ENCODE assay signal across 12 mouse cellular contexts in genomic region chr6:97276366-97276765, GRCm38 (mm10). TPM values are rescaled to one million over a fixed set of nuclear protein-coding genes. Genes with fewer than 3 reads are reported as not detected.
DNase-seq lines count a peak whose midpoint lies in the region; ATAC-seq and TF ChIP-seq lines count a peak whose summit lies in the region.
"Had no signal": no experiment of that assay in that cellular context is flagged by ENCODE, and none has a peak within 500 bp of the region (broad histone marks: within the 10 kb centered on the region; RNA-seq: fewer than 3 reads in every experiment).

No protein-coding gene starts in this region.

- no peak for ATAC-seq in midbrain, postnatal 0 days (ENCODE audit: low FRiP score)

- H3K4me1 ChIP-seq in midbrain, postnatal 0 days (ENCODE audit: insufficient read depth, low read length): no peaks in the 10 kb centered on the region; the same call in 1 of the 2 replicates

- H3K27ac ChIP-seq in midbrain, postnatal 0 days (ENCODE audit: low read depth, low read length): no peak overlapping the region

- no peaks in the 10 kb centered on the region for H3K36me3 ChIP-seq in midbrain, postnatal 0 days (ENCODE audit: insufficient read depth, low read length)

- TF ChIP-seq CTCF in midbrain, postnatal 0 days (IDR thresholded peaks at IDR 0.05): no peak

- H3K4me3 ChIP-seq in midbrain, postnatal 0 days (ENCODE audit: low read depth, low read length): no peak overlapping the region

- DNase-seq in cerebellum, postnatal 10 days: peak; percentile 46 to 52
- no peak for DNase-seq in cerebellum, postnatal 25 days
- DNase-seq in lung, adult 18-20 months: peak; percentile 54 to 72
- DNase-seq in lung, postnatal 4 days: no peak
- DNase-seq in heart, postnatal 14 days: peak; percentile 47 to 67
- peak; percentile 57 for DNase-seq in midbrain, postnatal 0 days (ENCODE audit: low spot score)
- DNase-seq in left cerebral cortex, postnatal 25 days (ENCODE audit: low spot score in 2 of 2): no peak
- no peak for DNase-seq in left cerebral cortex, adult 8-10 months (ENCODE audit: low spot score in 2 of 2)
- DNase-seq: adrenal gland, adult 8-10 months had no signal

- no peak overlapping the region for H3K4me2 ChIP-seq in midbrain, postnatal 0 days (ENCODE audit: low read depth, low read length, poor library complexity, severe bottlenecking)

- H3K9me3 ChIP-seq in midbrain, postnatal 0 days (ENCODE audit: low read length): no peaks in the 10 kb centered on the region

- 31% methylated on average over 4 of the region's 4 CpGs for WGBS in midbrain, postnatal 0 days

- peaks cover 3% of the 10 kb centered on the region; the same call in 1 of the 2 replicates for H3K27me3 ChIP-seq in midbrain, postnatal 0 days (ENCODE audit: insufficient read depth, low read length)

- H3K9ac ChIP-seq in midbrain, postnatal 0 days (replicated peaks; ENCODE audit: low read length, poor library complexity, severe bottlenecking): no peak overlapping the region

- intact Hi-C loops in heart, postnatal 14 days (cut with DNase I): loop anchor here (5.0 kb wide), 1 partner anchor 466 kb away; no protein-coding TSS in a partner anchor
- intact Hi-C loops in left cerebral cortex, postnatal 25 days (cut with DNase I): loop anchor here (5.0 to 10.0 kb wide), 2 partner anchors 461 to 718 kb away; no protein-coding TSS in a partner anchor

RNA-seq across cellular contexts. Expression of gene Lmod3, which starts 23.8 kb away (rescaled TPM):
- total RNA-seq in heart, postnatal 14 days (2021): 10 to 100 TPM; 50.2 to 55.6 TPM
- total RNA-seq in midbrain, postnatal 0 days (2014; rRNA removed): not detected in 2 replicates
- polyA plus RNA-seq in midbrain, postnatal 0 days (2015; fragmentation: Nextera tagmentation; extraction: Ambion mirVana): not detected in 2 replicates
- total RNA-seq in left cerebral cortex, postnatal 25 days (2021): not detected
- total RNA-seq in left cerebral cortex, adult 8-10 months (2022): under 1 TPM in 2 of 4 experiments, not detected in 2; 0.27 to 0.33 TPM
- total RNA-seq: layer of hippocampus, postnatal 25 days; monocyte, adult 5-6 weeks had no signal
- polyA plus RNA-seq: stomach, embryonic 14.5 days had no signal

Comparison
In these comparisons a context has a peak if more than half of its experiments do, and no peak if none do; other contexts are left out.
1. DNase-seq: peak in cerebellum, postnatal 10 days (2 of 2), lung, adult 18-20 months (2 of 2), heart, postnatal 14 days (2 of 2) and midbrain, postnatal 0 days (single experiment); none in cerebellum, postnatal 25 days (0 of 2), lung, postnatal 4 days (0 of 2), left cerebral cortex, postnatal 25 days (0 of 2) and left cerebral cortex, adult 8-10 months (0 of 2).
2. RNA of gene Lmod3, which starts 23.8 kb away (total RNA-seq): 50.2 to 55.6 TPM in heart, postnatal 14 days; 0.27 to 0.33 TPM in left cerebral cortex, adult 8-10 months, not detected in midbrain, postnatal 0 days and not detected in left cerebral cortex, postnatal 25 days; every median in the first group is over 10 times any median in the second.